Mouse (Mus musculus): ENCODE data around the gene Trpv1.

The Trpv1 gene

DNA sequence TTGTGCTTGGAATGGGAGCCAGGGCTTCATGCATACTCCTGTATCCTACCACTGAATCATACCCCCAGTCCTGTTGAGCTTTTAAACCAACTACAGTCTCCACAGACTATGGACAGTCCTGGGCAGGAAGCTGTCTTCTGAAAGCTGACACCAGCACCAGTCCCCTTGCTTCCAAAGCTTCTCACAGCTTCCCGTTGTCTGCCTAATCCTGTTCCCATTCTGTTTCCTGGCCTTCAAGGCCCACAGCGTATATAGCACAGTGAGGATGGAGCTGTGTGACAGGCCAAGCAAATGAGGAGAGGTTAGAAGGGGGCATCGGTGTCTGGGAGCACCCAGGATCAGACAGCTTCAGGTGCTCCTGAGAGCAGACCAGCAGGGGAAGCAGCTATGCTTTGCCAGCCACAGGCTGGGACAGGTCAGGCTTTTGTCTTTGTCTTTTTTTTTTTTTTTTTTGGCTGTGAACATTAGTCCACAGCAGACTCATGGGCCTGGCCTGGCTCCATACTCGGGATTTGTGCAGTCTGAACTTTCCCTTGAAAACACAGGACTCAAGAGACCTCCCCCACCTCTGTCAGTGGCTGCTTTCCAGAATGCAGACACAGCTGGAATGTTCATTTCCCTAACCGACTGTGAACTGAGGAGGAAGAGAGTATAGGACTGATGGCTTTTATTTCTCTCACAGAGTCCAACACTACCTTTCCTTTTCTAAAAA lies 2.1 kb downstream of the Trpv1 start:
- peak; percentile 50 for DNase-seq (ENCODE audit: low spot score)

DNA sequence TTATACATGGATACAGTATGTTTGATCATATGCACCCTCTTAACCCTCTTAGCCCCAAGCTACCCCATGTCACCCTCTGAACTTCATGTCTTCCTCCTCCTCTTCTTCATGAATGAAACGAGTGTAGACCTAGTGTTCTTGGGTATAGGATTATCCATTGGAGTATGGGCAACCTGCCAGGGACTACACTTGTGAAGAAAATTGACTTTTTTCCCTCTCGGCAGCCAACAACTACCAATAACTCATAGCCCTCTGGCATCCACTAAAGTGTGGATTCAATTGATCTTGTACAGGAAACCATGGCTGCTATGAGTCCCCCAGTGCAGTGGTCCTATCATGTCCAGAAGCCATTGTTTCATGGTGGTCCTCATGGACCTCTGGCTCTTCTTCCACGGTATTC lies 2.6 kb downstream of the Trpv1 start:
- DNase-seq (ENCODE audit: low spot score) = no peak

DNA sequence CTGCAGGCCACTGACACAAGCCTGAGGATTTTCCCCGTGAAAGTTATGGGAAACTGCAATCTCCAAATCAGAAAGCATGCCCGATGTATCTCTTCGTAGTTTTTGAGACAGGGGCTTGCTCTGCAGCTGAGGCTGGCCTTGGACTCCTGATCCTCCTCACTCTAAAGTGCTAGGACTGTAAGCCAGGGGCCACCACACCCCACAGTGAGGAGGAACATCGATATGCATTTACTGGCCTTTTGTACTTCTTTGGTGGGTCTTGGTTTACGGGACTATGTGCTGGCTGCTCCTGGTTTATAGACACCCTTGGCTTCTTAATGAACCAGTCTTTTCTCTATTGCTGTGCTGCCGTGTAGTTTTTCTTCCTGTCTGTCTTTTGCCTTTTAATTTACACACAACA lies 8.1 kb downstream of the Trpv1 start:
- DNase-seq (ENCODE audit: low spot score) = no peak

DNA sequence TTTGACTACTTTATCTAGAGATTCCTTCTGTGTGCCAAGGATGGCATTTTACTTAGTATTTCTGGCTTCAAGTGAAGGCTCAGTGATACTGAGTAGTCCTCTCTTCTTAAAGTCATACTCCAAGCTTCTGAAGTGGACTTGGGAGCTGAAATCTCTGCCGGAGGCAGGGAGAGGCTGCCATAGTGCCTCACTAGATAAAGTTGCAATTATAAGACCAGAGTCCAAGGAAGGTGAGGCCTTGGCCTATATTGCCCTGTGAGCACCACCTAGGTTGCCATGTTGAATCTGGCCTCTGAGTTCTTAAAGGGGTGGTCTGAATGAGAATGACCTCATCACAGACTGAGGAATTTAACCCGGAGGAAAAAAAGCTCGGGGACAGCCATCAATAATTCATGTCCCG lies 8.7 kb downstream of the Trpv1 start:
- no peak for DNase-seq (ENCODE audit: low spot score)

DNA sequence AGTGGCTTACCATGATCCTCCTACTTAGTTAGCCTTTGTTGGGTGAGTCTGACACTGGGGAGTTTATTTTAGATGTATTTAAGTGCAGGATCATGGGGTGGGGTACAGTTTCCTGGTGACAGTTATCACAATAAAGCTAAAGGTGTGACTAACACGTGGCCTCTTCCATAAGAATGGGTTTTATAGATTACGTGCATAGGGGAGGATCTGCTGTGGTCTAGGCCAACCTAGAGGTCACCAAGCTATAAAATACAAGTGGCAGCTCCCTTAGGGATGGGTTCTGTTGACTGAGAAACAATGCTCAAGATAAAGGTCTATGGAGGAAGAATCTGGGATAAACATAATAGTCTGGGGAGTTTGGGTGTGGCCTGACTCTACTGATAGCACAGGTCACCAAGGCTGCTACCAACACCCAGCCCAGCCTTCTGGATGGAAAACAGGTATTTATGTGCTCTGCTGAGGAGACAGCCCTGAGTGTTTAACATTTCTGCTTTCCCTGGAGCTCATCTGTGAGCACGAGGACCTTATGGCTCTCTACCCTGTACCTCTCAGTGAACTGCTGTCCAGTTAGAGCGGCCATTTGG lies 23.4 kb downstream of the Trpv1 start:
- no peak for DNase-seq (ENCODE audit: low spot score)

DNA sequence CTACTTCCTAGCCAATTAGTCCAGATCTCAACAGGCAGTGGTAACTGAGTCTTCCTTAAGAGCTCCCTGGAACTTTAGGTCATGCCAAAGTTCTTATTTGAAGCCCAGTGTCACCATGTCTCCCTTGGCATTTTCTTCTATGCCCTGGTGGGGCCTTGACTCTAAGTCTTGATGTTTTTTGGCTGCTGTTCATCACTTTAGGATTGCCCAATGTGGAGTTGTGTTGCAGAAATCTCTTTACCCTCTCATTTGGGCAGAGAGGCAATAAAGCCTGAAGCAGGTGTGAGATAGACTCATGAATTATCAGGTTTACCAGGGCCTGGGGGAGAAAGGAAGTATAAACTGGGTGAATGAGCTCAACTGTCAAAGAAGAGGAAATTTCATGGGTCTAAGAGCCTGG lies 24.6 kb downstream of the Trpv1 start:
- no peak for DNase-seq (ENCODE audit: low spot score)

DNA sequence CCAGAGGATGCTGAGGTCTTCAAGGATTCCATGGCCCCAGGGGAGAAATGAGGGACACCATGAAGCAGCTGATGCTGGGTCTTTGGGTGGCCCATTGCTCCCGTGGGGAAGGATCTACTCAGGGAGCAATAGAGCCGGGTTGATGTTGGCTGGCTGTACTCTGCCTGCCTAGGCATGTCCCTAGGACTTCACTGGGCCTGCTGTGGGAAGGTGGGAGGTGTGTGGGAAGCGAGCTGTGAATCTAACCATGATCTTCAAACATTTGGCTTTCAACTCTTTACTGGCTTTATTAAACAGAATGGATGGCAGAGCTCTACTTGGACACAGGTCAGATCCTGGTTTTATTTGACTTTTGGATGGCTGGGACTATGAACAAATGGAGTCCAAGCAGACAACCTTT lies 26.4 kb downstream of the Trpv1 start:
- no peak for DNase-seq (ENCODE audit: low spot score)

DNA sequence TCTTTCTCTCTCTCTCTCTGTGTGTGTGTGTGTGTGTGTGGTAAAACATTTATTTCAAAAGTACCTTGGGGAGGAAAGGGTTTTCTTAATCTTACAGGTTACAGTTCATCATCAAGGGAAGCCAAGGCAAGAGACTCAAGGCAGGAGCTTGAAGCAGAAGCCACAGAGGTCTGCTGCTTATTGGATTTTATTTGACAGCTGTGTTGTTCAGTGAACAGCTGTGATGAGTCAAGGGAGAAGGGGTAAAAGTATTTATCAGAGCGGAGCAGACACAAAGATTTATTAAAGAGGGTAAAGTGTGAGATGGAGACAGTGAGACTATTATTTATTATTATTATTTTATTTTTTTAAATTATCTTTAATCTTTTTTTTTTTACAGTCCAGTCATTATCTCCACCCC lies 27.3 kb downstream of the Trpv1 start:
- DNase-seq (ENCODE audit: low spot score) = no peak

DNA sequence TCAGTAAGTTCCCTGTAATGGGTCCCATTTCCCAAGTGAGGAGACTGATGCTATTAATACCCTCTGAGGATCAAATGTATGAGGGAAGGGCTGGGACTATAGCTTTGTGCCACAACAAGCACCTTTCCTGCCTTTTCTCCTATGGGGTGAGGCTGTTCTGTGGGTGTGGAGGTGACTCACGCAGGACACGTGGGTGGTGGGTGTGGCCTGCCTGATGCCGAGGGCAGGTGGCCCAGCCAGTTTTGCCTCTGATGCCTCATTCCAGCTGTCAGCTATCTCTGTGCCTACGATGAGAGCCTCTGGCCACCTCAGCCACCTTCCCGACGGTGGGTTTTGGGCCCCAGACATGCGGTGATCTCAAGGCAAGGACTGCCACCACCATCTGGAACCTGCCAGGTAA lies 33.2 kb downstream of the Trpv1 start, which contains the start of gene Trpv3:
Gene Trpv3 (plus strand): TSS at position 122 of the 400 bp plus-strand sequence.
- no peak for DNase-seq (ENCODE audit: low spot score)

DNA sequence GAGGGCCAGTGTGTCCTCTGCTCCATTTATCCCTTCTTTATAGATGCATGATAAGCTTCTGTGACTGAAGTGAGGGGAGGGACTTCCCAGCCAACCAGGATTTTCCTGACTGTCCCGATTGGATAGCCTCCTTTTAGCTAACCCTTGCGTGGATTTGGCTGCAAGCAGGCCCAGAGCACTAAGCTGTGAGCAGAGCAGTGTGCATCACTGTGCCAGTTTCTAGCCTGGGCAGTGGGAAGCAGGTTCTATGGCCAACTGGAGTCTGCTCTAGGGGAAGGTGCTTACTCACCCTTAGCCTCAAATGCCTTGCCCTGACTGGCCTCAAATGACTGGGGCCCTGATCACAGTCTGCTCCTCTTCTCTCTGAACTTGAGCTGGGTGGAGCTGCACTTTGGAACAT lies 40.7 kb downstream of the Trpv1 start:
- no peak for DNase-seq (ENCODE audit: low spot score)

DNA sequence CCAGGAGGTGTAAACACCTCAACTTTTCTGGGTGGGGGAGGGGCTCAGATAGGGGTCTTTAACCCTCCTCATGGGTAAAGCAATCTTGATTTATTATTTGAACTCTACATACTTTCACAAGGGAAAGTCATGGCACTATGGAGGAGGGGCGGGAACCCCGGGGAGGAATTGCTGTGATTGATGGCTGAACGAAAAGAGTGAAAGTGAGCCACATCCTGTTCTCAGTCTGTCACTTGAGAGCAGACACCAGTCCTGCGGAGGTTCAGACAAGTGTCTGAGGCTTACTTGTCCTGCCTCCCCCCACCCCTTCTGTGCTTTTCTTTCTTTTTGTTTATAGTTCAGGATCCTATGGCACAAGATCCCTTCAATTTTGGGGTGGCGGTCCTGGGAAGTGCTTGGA lies 46.6 kb downstream of the Trpv1 start:
- no peak for DNase-seq (ENCODE audit: low spot score)

DNA sequence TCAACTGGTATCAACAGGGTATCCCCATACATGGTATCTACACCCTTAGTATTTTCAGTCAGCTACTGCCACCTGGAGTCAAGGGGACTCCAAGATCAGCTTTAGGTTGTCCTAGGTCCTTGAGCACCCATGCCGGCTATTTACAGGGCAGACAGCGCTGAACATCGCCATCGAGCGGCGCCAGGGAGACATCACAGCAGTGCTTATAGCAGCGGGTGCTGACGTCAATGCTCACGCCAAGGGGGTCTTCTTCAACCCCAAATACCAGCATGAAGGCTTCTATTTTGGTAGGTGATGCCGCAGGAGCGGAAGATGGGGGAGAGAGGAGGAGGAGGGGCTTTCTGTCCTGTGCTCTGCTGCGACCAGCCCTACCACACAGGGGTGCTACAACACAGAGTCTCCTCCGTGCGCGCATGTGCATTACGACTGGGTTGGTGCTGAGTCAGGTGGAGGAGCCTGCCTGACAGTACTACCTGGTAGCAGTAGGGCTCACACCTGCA lies 47.5 kb downstream of the Trpv1 start:
- DNase-seq (ENCODE audit: low spot score) = peak; percentile 22

DNA sequence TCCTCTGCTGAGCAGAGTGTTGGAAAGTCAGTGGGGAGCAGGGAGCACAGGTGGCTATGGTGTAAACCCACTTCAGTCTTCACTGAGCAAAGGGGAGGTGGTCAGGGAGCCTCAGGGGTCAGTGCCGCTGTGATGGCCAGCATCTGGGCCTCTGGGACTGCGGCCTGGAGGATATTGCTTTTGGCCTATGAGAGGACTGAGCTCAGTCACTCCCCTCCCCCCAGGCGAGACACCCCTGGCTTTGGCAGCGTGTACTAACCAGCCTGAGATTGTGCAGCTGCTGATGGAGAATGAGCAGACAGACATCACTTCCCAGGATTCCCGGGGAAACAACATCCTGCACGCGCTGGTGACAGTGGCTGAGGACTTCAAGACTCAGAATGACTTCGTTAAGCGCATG lies 49.3 kb downstream of the Trpv1 start:
- no peak for DNase-seq (ENCODE audit: low spot score)

DNA sequence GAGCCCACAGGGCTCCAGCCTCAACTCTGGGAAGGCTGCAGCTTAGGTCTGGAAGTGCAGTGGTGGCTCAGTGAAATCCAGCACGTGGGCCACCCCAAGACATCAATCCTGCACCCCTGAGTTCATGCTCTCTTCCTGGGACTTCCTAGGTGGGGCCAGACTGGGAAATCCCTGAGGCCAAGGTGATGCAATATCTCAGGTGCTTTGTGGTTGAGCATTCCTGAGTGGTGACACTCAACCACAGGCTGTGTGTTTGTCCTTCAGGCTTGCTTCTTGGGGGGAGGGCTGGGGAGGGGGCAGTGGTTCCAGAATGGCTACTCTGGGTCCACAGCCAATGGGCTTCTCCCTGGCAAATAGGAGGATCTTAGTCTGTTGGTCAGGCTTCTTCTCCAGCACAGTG lies 49.8 kb downstream of the Trpv1 start:
- DNase-seq (ENCODE audit: low spot score) = no peak

DNA sequence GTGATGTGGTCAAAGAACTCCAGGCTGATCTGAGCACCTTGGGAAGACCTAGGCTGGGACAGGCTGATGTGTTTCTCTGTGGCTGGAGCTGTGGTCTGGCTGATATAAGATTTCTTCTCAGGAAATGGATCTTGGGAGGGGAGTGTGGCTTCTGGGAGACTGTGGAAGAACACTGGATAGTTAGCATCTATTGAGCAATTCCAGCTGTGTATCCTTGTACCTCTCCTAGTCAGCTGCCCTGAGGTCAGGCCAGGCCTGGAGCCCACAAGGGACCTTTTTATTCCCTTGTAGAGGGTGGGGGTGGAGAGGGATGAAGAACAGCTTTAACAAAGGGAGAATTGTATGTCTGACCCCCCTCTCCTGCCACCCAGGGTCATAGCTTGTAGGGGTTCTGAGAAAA lies 50.3 kb downstream of the Trpv1 start:
- no peak for DNase-seq (ENCODE audit: low spot score)

DNA sequence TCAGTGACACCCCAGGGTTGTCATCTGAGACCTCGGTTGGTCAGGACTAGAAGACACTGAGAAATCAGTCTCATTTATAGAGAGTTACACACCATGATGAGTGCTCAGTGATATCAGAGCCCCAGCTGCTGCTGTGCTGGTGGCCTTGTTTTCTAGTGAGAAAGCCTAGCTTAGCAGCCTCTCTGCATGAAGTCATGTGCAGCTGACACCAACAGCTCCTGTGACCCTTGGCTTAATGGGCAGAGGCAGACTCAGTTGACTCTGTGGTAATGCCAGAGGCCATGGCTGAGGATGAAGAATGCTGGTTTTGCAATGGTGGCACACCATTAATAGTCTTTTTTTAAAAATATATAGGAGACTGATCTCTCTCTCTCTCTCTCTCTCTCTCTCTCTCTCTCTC lies 55.5 kb downstream of the Trpv1 start:
- no peak for DNase-seq (ENCODE audit: low spot score)

DNA sequence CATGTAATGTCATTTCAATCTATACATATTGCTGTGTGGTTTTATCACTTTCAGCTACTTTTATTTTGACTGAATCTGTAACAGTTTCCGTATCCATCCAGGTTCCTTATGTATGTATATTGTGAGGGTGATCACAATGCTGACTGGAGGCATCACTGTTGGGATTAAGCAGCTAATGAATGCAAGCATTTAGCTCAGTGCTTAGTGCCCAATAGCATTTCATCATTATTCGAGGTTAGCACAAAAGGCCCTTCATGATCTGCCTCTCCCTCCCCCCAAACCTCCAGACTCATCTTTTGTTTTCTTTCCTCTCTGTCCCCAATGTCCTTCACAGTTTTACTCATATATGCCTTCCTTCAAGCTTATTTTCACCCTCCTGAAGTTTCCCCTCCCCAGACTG lies 69.0 kb downstream of the Trpv1 start:
- no peak for DNase-seq (ENCODE audit: low spot score)
